Mouse (Mus musculus): ENCODE results near the gene Josd1.

GRCm38 (mm10) chr15:79645483-79645882 lies 42.2 kb downstream of the Josd1 start:
- TF ChIP-seq MAX (IDR thresholded peaks at IDR 0.05; ENCODE audit: low read depth) = no peak
- no peak for TF ChIP-seq POLR2A (IDR thresholded peaks at IDR 0.05; ENCODE audit: insufficient read length, low read depth)
- no peak for TF ChIP-seq E2F4 (IDR thresholded peaks at IDR 0.05; ENCODE audit: insufficient read depth)
- no peak for TF ChIP-seq POLR2AphosphoS2 (IDR thresholded peaks at IDR 0.05; ENCODE audit: insufficient read length, low read depth)
- no peak for TF ChIP-seq REST (IDR thresholded peaks at IDR 0.05; ENCODE audit: insufficient read depth, insufficient read length)
- no peak for TF ChIP-seq TCF3 (IDR thresholded peaks at IDR 0.05; ENCODE audit: insufficient read length, low read depth)
- no peak for TF ChIP-seq MYOD1 (IDR thresholded peaks at IDR 0.05; ENCODE audit: control insufficient read depth in 1 of 3, insufficient read length in 2 of 3, low read depth in 2 of 3)
- no peak for TF ChIP-seq MYOG (IDR thresholded peaks at IDR 0.05; ENCODE audit: control insufficient read depth in 1 of 3, insufficient read depth in 1 of 3, insufficient read length in 2 of 3, low read depth in 2 of 3)
